ENCODE assay signal across 18 mouse cellular contexts in the genomic region with DNA sequence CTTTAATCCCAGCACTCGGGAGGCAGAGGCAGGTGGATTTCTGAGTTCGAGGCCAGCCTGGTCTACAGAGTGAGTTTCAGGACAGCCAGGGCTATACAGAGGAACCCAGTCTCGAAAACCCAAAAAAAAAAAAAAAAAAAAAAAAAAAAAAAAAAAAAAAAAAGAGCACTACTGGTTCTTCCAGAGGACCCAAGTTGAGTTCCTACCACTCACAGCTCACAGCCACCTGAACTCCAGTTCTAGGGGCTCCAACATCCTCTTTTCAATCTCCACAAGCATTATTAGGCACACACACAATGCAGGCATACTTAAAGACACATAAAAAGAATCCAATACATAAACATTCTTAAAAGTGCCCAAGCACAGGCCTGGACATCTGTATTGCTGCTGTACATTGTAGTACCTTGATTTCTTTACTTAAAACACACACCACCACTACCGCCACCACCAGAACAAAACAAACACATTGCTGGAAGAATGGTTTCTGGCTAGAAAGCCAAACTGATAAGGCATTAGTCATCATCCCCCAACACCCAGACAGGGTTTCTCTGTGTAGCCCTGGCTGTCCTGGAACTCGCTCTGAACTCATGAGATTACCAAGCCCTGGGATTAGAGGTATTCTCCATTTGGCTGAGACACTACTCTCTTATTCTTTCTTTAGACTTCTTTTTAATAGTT. TPM values are rescaled to one million over a fixed set of nuclear protein-coding genes. Genes with fewer than 3 reads are reported as not detected.
DNase-seq lines count a peak whose midpoint lies in the region; ATAC-seq lines count a peak whose summit lies in the region.
"Had no signal": no experiment of that assay in that cellular context is flagged by ENCODE, and none has a peak within 500 bp of the region (broad histone marks: within the 10 kb centered on the region; RNA-seq: fewer than 3 reads in every experiment).

No protein-coding gene starts in this region.

- no peak overlapping the region for H3K27ac ChIP-seq in forebrain, embryonic 16.5 days (ENCODE audit: low read length)
- H3K27ac ChIP-seq in forebrain, embryonic 12.5 days: no peak overlapping the region
- H3K27ac ChIP-seq in midbrain, embryonic 15.5 days: no peak overlapping the region
- no peak overlapping the region for H3K27ac ChIP-seq in midbrain, embryonic 11.5 days (ENCODE audit: low read depth, low read length)
- no peak overlapping the region for H3K27ac ChIP-seq in kidney, embryonic 16.5 days (ENCODE audit: low read length)
- H3K27ac ChIP-seq: embryonic facial prominence, embryonic 13.5 days; limb, embryonic 13.5 days; neural tube, embryonic 15.5 days had no signal

- H3K4me1 ChIP-seq in forebrain, embryonic 16.5 days (replicated peaks; ENCODE audit: control insufficient read depth, insufficient read depth, low read length): peaks cover 68% of the 10 kb centered on the region
- H3K4me1 ChIP-seq in forebrain, embryonic 12.5 days: peaks cover 63% of the 10 kb centered on the region
- peaks cover 77% of the 10 kb centered on the region for H3K4me1 ChIP-seq in midbrain, embryonic 15.5 days
- peaks cover 28% of the 10 kb centered on the region for H3K4me1 ChIP-seq in midbrain, embryonic 11.5 days (ENCODE audit: control insufficient read depth, insufficient read depth, low read length)
- peaks cover 52% of the 10 kb centered on the region for H3K4me1 ChIP-seq in kidney, embryonic 16.5 days (ENCODE audit: insufficient read depth, low read length)

- no peaks in the 10 kb centered on the region for H3K9me3 ChIP-seq in forebrain, embryonic 16.5 days (ENCODE audit: control insufficient read depth, low read length)
- H3K9me3 ChIP-seq in forebrain, embryonic 12.5 days: no peaks in the 10 kb centered on the region
- H3K9me3 ChIP-seq in midbrain, embryonic 15.5 days: no peaks in the 10 kb centered on the region
- H3K9me3 ChIP-seq in midbrain, embryonic 11.5 days (ENCODE audit: control insufficient read depth, low read length): no peaks in the 10 kb centered on the region; the same call in 1 of the 2 replicates
- H3K9me3 ChIP-seq in kidney, embryonic 16.5 days (ENCODE audit: low read length): no peaks in the 10 kb centered on the region
- H3K9me3 ChIP-seq: embryonic facial prominence, embryonic 13.5 days; limb, embryonic 13.5 days; neural tube, embryonic 15.5 days had no signal

- H3K4me3 ChIP-seq in forebrain, embryonic 16.5 days (replicated peaks; ENCODE audit: low read length): no peak overlapping the region
- H3K4me3 ChIP-seq in forebrain, embryonic 12.5 days (replicated peaks): no peak overlapping the region
- H3K4me3 ChIP-seq in midbrain, embryonic 15.5 days: no peak overlapping the region
- H3K4me3 ChIP-seq in midbrain, embryonic 11.5 days (ENCODE audit: low read depth, low read length): no peak overlapping the region
- H3K4me3 ChIP-seq in kidney, embryonic 16.5 days (ENCODE audit: low read length): no peak overlapping the region
- H3K4me3 ChIP-seq: embryonic facial prominence, embryonic 13.5 days; limb, embryonic 13.5 days; neural tube, embryonic 15.5 days had no signal

- WGBS in forebrain, embryonic 16.5 days: 83% methylated on average over 5 of the region's 5 CpGs
- 90% methylated on average over 4 of the region's 5 CpGs for WGBS in forebrain, embryonic 12.5 days
- WGBS in midbrain, embryonic 15.5 days: 83% methylated on average over 5 of the region's 5 CpGs
- WGBS in midbrain, embryonic 11.5 days: 84% methylated on average over 5 of the region's 5 CpGs
- 75% methylated on average over 4 of the region's 5 CpGs for WGBS in kidney, embryonic 16.5 days

- no peak overlapping the region for H3K9ac ChIP-seq in forebrain, embryonic 16.5 days (replicated peaks; ENCODE audit: low read depth, low read length)
- H3K9ac ChIP-seq in forebrain, embryonic 12.5 days: no peak overlapping the region
- H3K9ac ChIP-seq in midbrain, embryonic 15.5 days: no peak overlapping the region
- no peak overlapping the region for H3K9ac ChIP-seq in midbrain, embryonic 11.5 days (ENCODE audit: low read length)
- H3K9ac ChIP-seq in kidney, embryonic 16.5 days (replicated peaks; ENCODE audit: low read length): no peak overlapping the region
- H3K9ac ChIP-seq: limb, embryonic 13.5 days; lung, embryonic 14.5 days; neural tube, embryonic 15.5 days had no signal

- 0 out of 2 replicates have a peak, but pooled peaks cover 4% of the 10 kb centered on the region for H3K36me3 ChIP-seq in forebrain, embryonic 16.5 days (ENCODE audit: control insufficient read depth, insufficient read depth)
- H3K36me3 ChIP-seq in forebrain, embryonic 12.5 days (replicated peaks): peaks cover 33% of the 10 kb centered on the region
- H3K36me3 ChIP-seq in midbrain, embryonic 15.5 days (replicated peaks): 0 out of 2 replicates have a peak, but pooled peaks cover 4% of the 10 kb centered on the region
- peaks cover 13% of the 10 kb centered on the region; the same call in 1 of the 2 replicates for H3K36me3 ChIP-seq in midbrain, embryonic 11.5 days (ENCODE audit: control insufficient read depth, insufficient read depth, low read length)
- H3K36me3 ChIP-seq in kidney, embryonic 16.5 days (ENCODE audit: insufficient read depth, low read length): peaks cover 22% of the 10 kb centered on the region

- DNase-seq in midbrain, embryonic 11.5 days (ENCODE audit: low spot score, missing footprints): no peak
- DNase-seq in layer of hippocampus, adult 9-11 months: no peak
- DNase-seq: cerebellum, adult 18-20 months; kidney, adult 8-10 months; kidney, postnatal 4 days; lung, embryonic 14.5 days; thymus, postnatal 14 days had no signal

- H3K4me2 ChIP-seq in forebrain, embryonic 16.5 days (ENCODE audit: low read length): peak overlapping the region; percentile 11; the same call in 1 of the 2 replicates
- H3K4me2 ChIP-seq in forebrain, embryonic 12.5 days: no peak overlapping the region
- peak overlapping the region; percentile 22 for H3K4me2 ChIP-seq in midbrain, embryonic 15.5 days
- H3K4me2 ChIP-seq in midbrain, embryonic 11.5 days: no peak overlapping the region
- no peak overlapping the region for H3K4me2 ChIP-seq in kidney, embryonic 16.5 days (replicated peaks; ENCODE audit: low read depth, low read length)
- H3K4me2 ChIP-seq: neural tube, embryonic 15.5 days had no signal

- ATAC-seq in forebrain, embryonic 16.5 days: no peak
- ATAC-seq in forebrain, embryonic 12.5 days (ENCODE audit: low FRiP score): no peak
- ATAC-seq in midbrain, embryonic 15.5 days (replicated peaks): no peak
- ATAC-seq in midbrain, embryonic 11.5 days (ENCODE audit: low FRiP score): no peak
- peak; percentile 16; the same call in 1 of the 2 replicates for ATAC-seq in common myeloid progenitor, adult 5-6 weeks (replicated peaks; ENCODE audit: low read depth, poor library complexity, severe bottlenecking)
- no peak for ATAC-seq in kidney, embryonic 16.5 days (ENCODE audit: low FRiP score, low TSS enrichment)
- ATAC-seq: activated CD4-positive, CD25-positive, alpha-beta regulatory T cell, adult 4 months; hindbrain, embryonic 16.5 days had no signal

- no peaks in the 10 kb centered on the region for H3K27me3 ChIP-seq in forebrain, embryonic 16.5 days (replicated peaks; ENCODE audit: control insufficient read depth, insufficient read depth, low read length)
- no peaks in the 10 kb centered on the region for H3K27me3 ChIP-seq in forebrain, embryonic 12.5 days
- H3K27me3 ChIP-seq in midbrain, embryonic 15.5 days (replicated peaks): no peaks in the 10 kb centered on the region
- H3K27me3 ChIP-seq in midbrain, embryonic 11.5 days (ENCODE audit: control insufficient read depth, insufficient read depth, low read length): no peaks in the 10 kb centered on the region
- H3K27me3 ChIP-seq in kidney, embryonic 16.5 days (ENCODE audit: insufficient read depth, low read length): no peaks in the 10 kb centered on the region
- H3K27me3 ChIP-seq: embryonic facial prominence, embryonic 13.5 days; limb, embryonic 13.5 days; neural tube, embryonic 15.5 days had no signal

RNA-seq across cellular contexts. Expression of gene Adnp, which starts 6.8 kb away (rescaled TPM):
- 2.8 and 3.6 TPM in 2 replicates for polyA plus RNA-seq in forebrain, embryonic 16.5 days (2015; fragmentation: Nextera tagmentation; extraction: Ambion mirVana)
- polyA plus RNA-seq in forebrain, embryonic 12.5 days (2016; fragmentation: Nextera tagmentation; extraction: Ambion mirVana): 3.5 and 10.8 TPM in 2 replicates
- polyA plus RNA-seq in midbrain, embryonic 15.5 days (2015; fragmentation: Nextera tagmentation; extraction: Ambion mirVana): 13.9 and 15.9 TPM in 2 replicates
- polyA plus RNA-seq in midbrain, embryonic 11.5 days (2014; fragmentation: Nextera tagmentation; extraction: Ambion mirVana): 6.0 and 9.7 TPM in 2 replicates
- total RNA-seq in common myeloid progenitor, adult 5-6 weeks (2017): 0.53 and 15.9 TPM in 2 replicates
- polyA plus RNA-seq in kidney, embryonic 16.5 days (2015; fragmentation: Nextera tagmentation; extraction: Ambion mirVana): 1.3 and 2.3 TPM in 2 replicates
- total RNA-seq: monocyte, adult 5-6 weeks had no signal

RNA-seq across cellular contexts. Expression of gene Gm20716, which starts 30.0 kb away (rescaled TPM):
- 23.8 and 24.4 TPM in 2 replicates for polyA plus RNA-seq in forebrain, embryonic 16.5 days (2015; fragmentation: Nextera tagmentation; extraction: Ambion mirVana)
- polyA plus RNA-seq in forebrain, embryonic 12.5 days (2016; fragmentation: Nextera tagmentation; extraction: Ambion mirVana): 24.6 and 25.7 TPM in 2 replicates
- 25.6 and 26.1 TPM in 2 replicates for polyA plus RNA-seq in midbrain, embryonic 15.5 days (2015; fragmentation: Nextera tagmentation; extraction: Ambion mirVana)
- polyA plus RNA-seq in midbrain, embryonic 11.5 days (2014; fragmentation: Nextera tagmentation; extraction: Ambion mirVana): 23.8 and 24.6 TPM in 2 replicates
- total RNA-seq in common myeloid progenitor, adult 5-6 weeks (2017): 68.1 and 68.7 TPM in 2 replicates
- 16.7 and 18.6 TPM in 2 replicates for polyA plus RNA-seq in kidney, embryonic 16.5 days (2015; fragmentation: Nextera tagmentation; extraction: Ambion mirVana)

RNA-seq across cellular contexts. Expression of gene Dpm1, which starts 30.2 kb away (rescaled TPM):
- polyA plus RNA-seq in forebrain, embryonic 16.5 days (2015; fragmentation: Nextera tagmentation; extraction: Ambion mirVana): 56.1 and 65.9 TPM in 2 replicates
- polyA plus RNA-seq in forebrain, embryonic 12.5 days (2016; fragmentation: Nextera tagmentation; extraction: Ambion mirVana): 79.3 and 88.0 TPM in 2 replicates
- polyA plus RNA-seq in midbrain, embryonic 15.5 days (2015; fragmentation: Nextera tagmentation; extraction: Ambion mirVana): 42.7 and 56.4 TPM in 2 replicates
- 75.4 and 92.2 TPM in 2 replicates for polyA plus RNA-seq in midbrain, embryonic 11.5 days (2014; fragmentation: Nextera tagmentation; extraction: Ambion mirVana)
- total RNA-seq in common myeloid progenitor, adult 5-6 weeks (2017): 38.1 and 38.8 TPM in 2 replicates
- polyA plus RNA-seq in kidney, embryonic 16.5 days (2015; fragmentation: Nextera tagmentation; extraction: Ambion mirVana): 82.2 and 99.4 TPM in 2 replicates

RNA-seq across cellular contexts. Expression of gene Mocs3, which starts 30.3 kb away (rescaled TPM):
- 6.9 and 7.7 TPM in 2 replicates for polyA plus RNA-seq in forebrain, embryonic 16.5 days (2015; fragmentation: Nextera tagmentation; extraction: Ambion mirVana)
- 9.4 and 9.6 TPM in 2 replicates for polyA plus RNA-seq in forebrain, embryonic 12.5 days (2016; fragmentation: Nextera tagmentation; extraction: Ambion mirVana)
- polyA plus RNA-seq in midbrain, embryonic 15.5 days (2015; fragmentation: Nextera tagmentation; extraction: Ambion mirVana): 9.3 and 10.3 TPM in 2 replicates
- 8.0 TPM in 2 replicates for polyA plus RNA-seq in midbrain, embryonic 11.5 days (2014; fragmentation: Nextera tagmentation; extraction: Ambion mirVana)
- 2.2 and 3.3 TPM in 2 replicates for total RNA-seq in common myeloid progenitor, adult 5-6 weeks (2017)
- 6.0 and 6.2 TPM in 2 replicates for polyA plus RNA-seq in kidney, embryonic 16.5 days (2015; fragmentation: Nextera tagmentation; extraction: Ambion mirVana)

Comparison
In these comparisons a context has a peak if more than half of its experiments do, and no peak if none do; other contexts are left out.
1. H3K4me2 ChIP-seq: peak in forebrain, embryonic 16.5 days (single experiment) and midbrain, embryonic 15.5 days (single experiment); none in forebrain, embryonic 12.5 days (single experiment), midbrain, embryonic 11.5 days (single experiment) and kidney, embryonic 16.5 days (single experiment).